Mouse (Mus musculus) liver, embryonic 14 days (tissue): ENCODE results near the gene Fcf1. TPM values are rescaled to one million over a fixed set of nuclear protein-coding genes. Genes with fewer than 3 reads are reported as not detected.

Experiments
- polyA plus RNA-seq: library from polyadenylated mRNA; depleted of rRNA; stranded (reverse); fragments of >200 nt; gene quantifications from 2 replicates; pipeline ENCODE4 v1.2.3, GENCODE M21; 2012; rRNA removed

Fcf1 gene
- 98.4 and 99.3 TPM in 2 replicates for polyA plus RNA-seq

GRCm38 (mm10) chr12:84970428-84971096 is at the start of gene Fcf1, which contains the start of gene Arel1:
Fcf1 (plus strand) TSS chr12:84970897.
Arel1 (minus strand) TSS chr12:84970900.

GRCm38 (mm10) chr12:84996083-84996496 is 25.4 kb downstream of the Fcf1 start, which contains the start of gene Ylpm1:
Ylpm1 (plus strand) TSS chr12:84996321.

Other genes with a start within 250 kb of the Fcf1 start
- gene Npc2, start 197.7 kb upstream of the Fcf1 start, polyA plus RNA-seq = 21.2 and 25.6 TPM in 2 replicates
- gene Isca2, start 197.6 kb upstream of the Fcf1 start, polyA plus RNA-seq = 49.8 and 62.1 TPM in 2 replicates
- gene Ltbp2, start 94.4 kb upstream of the Fcf1 start, polyA plus RNA-seq = 0.23 and 0.24 TPM in 2 replicates
- 14.9 and 16.6 TPM in 2 replicates for gene Arel1, start within 50 bp of the Fcf1 start, polyA plus RNA-seq
- 9.4 and 10.5 TPM in 2 replicates for gene Ylpm1, start 25.4 kb downstream of the Fcf1 start, polyA plus RNA-seq
- gene Prox2, start 139.9 kb downstream of the Fcf1 start, polyA plus RNA-seq = 1.2 and 1.5 TPM in 2 replicates
- gene Dlst, start 139.9 kb downstream of the Fcf1 start, polyA plus RNA-seq = 75.3 and 82.3 TPM in 2 replicates
- 0.25 and 0.36 TPM in 2 replicates for gene Rps6kl1, start 180.4 kb downstream of the Fcf1 start, polyA plus RNA-seq
- 0.22 and 0.31 TPM in 2 replicates for gene Pgf, start 206.9 kb downstream of the Fcf1 start, polyA plus RNA-seq
- gene Eif2b2, start 248.6 kb downstream of the Fcf1 start, polyA plus RNA-seq = 45.4 and 47.4 TPM in 2 replicates